Mouse (Mus musculus): Measurements from ENCODE around the gene Med16.

- TF ChIP-seq ZNF384 (IDR thresholded peaks at IDR 0.05; ENCODE audit: low read depth, low read length) (no peak), ZC3H11A (IDR thresholded peaks at IDR 0.05; ENCODE audit: borderline replicate concordance, low read depth, low read length) (no peak)
Measured at GRCm38 (mm10) chr10:79910556-79910955, 1.8 kb upstream of the Med16 start, which contains the start of gene Gm26602.
